Mouse (Mus musculus): Measurements from ENCODE around the gene Msh5. TPM values are rescaled to one million over a fixed set of nuclear protein-coding genes. Genes with fewer than 3 reads are reported as not detected.
"Not testable (repeated sequence)": the region's sequence is repeated elsewhere in the genome, so short reads cannot be mapped to it uniquely, and the experiment has no call there.

Gene Msh5
- polyA plus RNA-seq, 1 experiment from 2014 or later = 1.8 TPM

DNA sequence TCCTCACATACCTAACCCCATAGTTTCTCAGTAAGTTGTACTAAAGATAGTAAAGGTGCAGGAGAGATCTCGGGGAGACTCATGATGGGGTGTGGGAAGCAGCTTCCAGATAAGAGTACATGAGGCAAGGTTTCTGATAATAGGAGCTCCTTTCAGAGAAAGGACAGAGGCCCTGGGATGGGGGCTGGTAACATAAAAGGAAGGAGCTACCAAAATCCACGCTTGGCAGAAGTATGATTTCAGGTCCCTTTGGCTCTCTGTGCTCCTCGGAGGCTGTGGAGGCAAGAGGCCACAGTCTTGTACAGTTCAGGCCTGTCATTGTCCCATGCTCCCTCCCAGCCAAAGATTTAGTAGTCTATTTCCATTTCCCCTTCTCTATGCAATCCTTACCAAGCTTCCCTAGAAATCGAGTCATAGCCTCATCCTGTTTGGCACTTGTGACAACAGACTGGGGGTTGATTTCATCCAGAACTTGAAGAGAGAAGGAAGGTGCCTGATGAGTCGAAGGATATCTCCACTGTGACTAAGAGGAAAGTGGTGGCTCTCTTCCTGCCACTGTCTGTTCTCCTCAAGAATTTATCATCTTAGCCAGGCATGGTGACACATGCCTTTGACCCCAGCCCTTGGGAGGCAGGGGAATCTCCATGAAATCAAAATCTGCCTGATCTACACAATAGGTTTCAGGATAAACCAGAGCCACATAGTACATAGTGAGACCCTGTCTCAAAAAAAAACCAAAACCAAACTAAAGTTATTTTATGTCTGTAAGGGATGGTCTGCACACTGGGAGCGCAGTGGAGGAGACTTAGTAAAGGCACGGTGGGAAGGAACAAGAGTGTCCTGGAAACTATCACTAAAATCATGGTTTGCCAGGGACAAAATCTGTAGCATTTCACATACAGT, 1.4 kb downstream of the Msh5 start:
- ATAC-seq = no peak
- Histone ChIP-seq H3K4me3 (ENCODE audit: low read length) (no peak overlapping the region; the same call in 1 of the 2 replicates), H3K27ac (ENCODE audit: low read depth, low read length) (no peak overlapping the region), H3K9me3 (ENCODE audit: control insufficient read depth, low read length) (no peaks in the 10 kb centered on the region), H3K4me2 (ENCODE audit: low read length) (peak overlapping the region; percentile 96), H3K27me3 (replicated peaks; ENCODE audit: control insufficient read depth, insufficient read depth, low read length) (no peaks in the 10 kb centered on the region), H3K4me1 (ENCODE audit: control insufficient read depth, insufficient read depth, low read depth, low read length) (peaks cover 4% of the 10 kb centered on the region), H3K9ac (ENCODE audit: low read depth, low read length) (no peak overlapping the region), H3K36me3 (ENCODE audit: control insufficient read depth, insufficient read depth, low read length) (no peaks in the 10 kb centered on the region)
- 89% methylated on average over 7 of the region's 7 CpGs for WGBS

DNA sequence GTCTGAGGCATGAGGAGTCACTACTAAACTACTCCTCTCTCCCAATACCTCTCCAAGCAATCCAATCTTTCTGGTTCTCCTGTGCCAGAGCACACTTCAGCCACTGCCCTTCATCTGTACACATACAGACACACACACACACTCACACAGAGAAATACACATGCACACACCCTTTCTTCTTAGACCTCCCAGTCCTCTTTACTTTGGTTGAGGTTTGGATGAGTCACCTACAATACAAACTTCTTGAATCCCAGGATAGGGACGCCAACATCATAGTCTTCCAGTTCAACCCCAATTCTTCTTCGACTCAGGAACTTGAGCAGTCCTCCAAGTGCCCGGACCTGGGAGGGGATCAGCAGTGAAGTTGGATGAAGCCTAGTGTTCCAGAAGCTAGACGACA, 2.8 kb downstream of the Msh5 start:
- Histone ChIP-seq H3K9me3 (ENCODE audit: control insufficient read depth, low read length) (no peaks in the 10 kb centered on the region), H3K4me3 (ENCODE audit: low read length) (no peak overlapping the region), H3K27me3 (replicated peaks; ENCODE audit: control insufficient read depth, insufficient read depth, low read length) (no peaks in the 10 kb centered on the region), H3K4me1 (ENCODE audit: control insufficient read depth, insufficient read depth, low read depth, low read length) (no peaks in the 10 kb centered on the region), H3K9ac (ENCODE audit: low read depth, low read length) (no peak overlapping the region), H3K36me3 (ENCODE audit: control insufficient read depth, insufficient read depth, low read length) (no peaks in the 10 kb centered on the region), H3K4me2 (ENCODE audit: low read length) (no peak overlapping the region), H3K27ac (ENCODE audit: low read depth, low read length) (no peak overlapping the region)
- 92% methylated on average over 4 of the region's 4 CpGs for WGBS
- ATAC-seq = no peak

DNA sequence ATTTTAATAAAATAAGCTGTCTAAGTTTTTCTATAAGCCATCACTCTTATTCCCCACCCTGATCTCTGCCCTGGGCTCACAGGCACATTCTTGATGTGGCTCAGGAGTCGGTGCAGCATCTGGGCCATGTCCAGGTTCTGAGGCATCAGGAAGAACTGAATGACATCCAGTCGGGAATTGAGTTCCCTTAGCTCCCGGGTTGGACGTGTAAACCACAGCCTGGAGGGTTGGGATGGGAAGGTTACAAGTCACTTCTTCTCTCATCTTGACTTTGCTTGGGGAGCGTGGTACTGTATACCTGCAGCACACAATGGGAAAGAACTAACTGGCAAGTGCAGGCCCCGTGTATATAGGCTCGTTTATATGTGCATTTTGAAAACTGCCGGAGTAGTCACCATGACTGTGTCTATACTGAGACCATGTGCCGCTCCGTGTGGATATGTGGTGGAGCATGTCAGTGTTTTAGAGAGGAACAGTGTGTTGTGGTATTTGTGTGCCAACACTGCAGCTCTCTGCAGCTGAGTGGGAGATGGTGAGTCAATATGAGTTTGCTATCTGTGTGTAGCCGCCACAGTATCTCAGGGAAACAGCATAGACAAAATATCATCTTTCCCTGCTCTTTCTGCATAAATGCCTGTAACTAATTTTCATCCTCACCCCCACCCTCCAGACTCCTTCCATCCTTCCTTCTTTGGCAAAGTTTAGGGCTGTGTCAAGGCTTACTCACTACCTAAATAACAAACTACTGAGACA, 7.2 kb downstream of the Msh5 start:
- Histone ChIP-seq H3K9ac (ENCODE audit: low read depth, low read length) (no peak overlapping the region), H3K4me2 (ENCODE audit: low read length) (no peak overlapping the region), H3K27ac (ENCODE audit: low read depth, low read length) (no peak overlapping the region), H3K36me3 (ENCODE audit: control insufficient read depth, insufficient read depth, low read length) (no peaks in the 10 kb centered on the region), H3K9me3 (ENCODE audit: control insufficient read depth, low read length) (no peaks in the 10 kb centered on the region), H3K27me3 (replicated peaks; ENCODE audit: control insufficient read depth, insufficient read depth, low read length) (no peaks in the 10 kb centered on the region), H3K4me3 (ENCODE audit: low read length) (no peak overlapping the region), H3K4me1 (ENCODE audit: control insufficient read depth, insufficient read depth, low read depth, low read length) (no peaks in the 10 kb centered on the region)
- WGBS = 88% methylated on average over 11 of the region's 11 CpGs
- ATAC-seq = no peak

DNA sequence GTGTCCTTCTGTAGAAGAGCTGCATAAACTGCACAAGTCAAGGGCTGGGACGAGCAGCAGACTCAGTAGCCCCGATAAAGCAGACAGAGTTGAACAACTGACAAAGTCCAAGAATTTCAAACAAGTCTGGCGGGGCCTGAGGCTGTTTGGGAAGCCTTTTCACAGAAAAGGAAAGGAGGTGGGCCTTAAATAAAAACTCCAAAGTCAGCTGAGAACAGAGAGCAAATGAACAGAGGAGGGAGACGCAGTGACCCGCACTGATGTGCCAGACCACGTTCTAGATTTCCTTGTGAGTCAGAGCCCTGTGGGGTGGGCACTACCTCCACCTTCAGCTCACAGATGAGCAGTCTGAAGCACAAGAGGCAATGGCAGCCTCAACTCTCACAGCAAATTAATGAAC, 11.6 kb downstream of the Msh5 start:
- no peaks in the 10 kb centered on the region for H3K36me3 ChIP-seq (ENCODE audit: control insufficient read depth, insufficient read depth, low read length)

DNA sequence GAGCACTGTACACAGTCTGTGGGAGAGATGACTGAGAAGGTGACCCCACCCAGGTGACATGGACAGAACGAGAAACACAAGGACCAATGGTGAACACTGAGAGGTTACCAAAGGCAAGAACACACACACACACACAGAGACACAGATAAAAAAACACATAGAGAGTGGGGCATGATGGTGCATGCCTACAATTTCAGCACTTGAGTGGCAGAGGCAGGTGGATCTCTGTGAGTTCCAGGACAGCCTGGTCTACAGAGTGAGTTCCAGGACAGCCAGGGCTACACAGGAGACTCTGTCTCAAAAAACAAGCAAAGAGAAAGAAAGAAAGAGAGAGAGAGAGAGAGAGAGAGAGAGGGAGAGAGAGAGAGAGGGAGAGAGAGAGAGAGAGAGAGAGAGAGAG, 12.8 kb downstream of the Msh5 start:
- not testable (repeated sequence) for H3K4me1 ChIP-seq (ENCODE audit: control insufficient read depth, insufficient read depth, low read depth, low read length); H3K9ac ChIP-seq (ENCODE audit: low read depth, low read length); H3K27ac ChIP-seq (ENCODE audit: low read depth, low read length); H3K4me3 ChIP-seq (ENCODE audit: low read length); H3K4me2 ChIP-seq (ENCODE audit: low read length); ATAC-seq; H3K36me3 ChIP-seq (ENCODE audit: control insufficient read depth, insufficient read depth, low read length); H3K27me3 ChIP-seq (replicated peaks; ENCODE audit: control insufficient read depth, insufficient read depth, low read length); H3K9me3 ChIP-seq (ENCODE audit: control insufficient read depth, low read length)
- WGBS = 89% methylated on average over 1 of the region's 1 CpGs

More for the DNA sequence above, 11.6 kb downstream of the Msh5 start:
- Histone ChIP-seq H3K9me3 (ENCODE audit: control insufficient read depth, low read length) (no peaks in the 10 kb centered on the region), H3K4me3 (ENCODE audit: low read length) (no peak overlapping the region), H3K4me1 (ENCODE audit: control insufficient read depth, insufficient read depth, low read depth, low read length) (peaks cover 2% of the 10 kb centered on the region; the same call in 1 of the 2 replicates), H3K9ac (ENCODE audit: low read depth, low read length) (no peak overlapping the region), H3K27ac (ENCODE audit: low read depth, low read length) (no peak overlapping the region), H3K4me2 (ENCODE audit: low read length) (no peak overlapping the region), H3K27me3 (replicated peaks; ENCODE audit: control insufficient read depth, insufficient read depth, low read length) (no peaks in the 10 kb centered on the region)
- WGBS = 86% methylated on average over 6 of the region's 6 CpGs
- no peak for ATAC-seq

DNA sequence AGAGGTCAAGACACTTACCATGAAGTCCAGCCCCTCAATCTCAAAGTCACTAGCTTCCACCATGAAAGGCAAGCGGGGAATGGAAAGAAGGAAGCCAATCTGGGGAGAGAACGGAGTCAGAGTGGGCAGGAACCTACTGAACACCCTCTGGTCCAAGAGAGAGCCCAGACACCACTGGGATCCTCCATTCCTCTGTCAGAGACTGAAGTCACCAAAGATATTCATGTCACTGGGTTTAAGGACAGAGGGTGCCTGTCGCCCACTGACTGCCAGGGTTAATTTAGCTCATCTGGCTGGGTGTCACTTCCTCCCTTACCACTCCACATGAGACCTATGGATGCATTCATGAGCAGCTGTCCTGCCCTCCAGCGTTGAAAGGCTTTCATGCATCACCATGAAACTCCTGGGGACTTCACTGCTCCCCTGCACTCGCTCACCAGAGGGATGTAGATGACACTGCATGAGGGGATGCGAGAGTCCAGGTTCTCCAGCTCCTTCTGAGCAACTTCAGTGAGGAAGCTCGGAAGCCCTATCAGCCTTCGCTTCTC, 14.1 kb downstream of the Msh5 start:
- H3K4me3 ChIP-seq (ENCODE audit: low read length) = no peak overlapping the region
- no peak overlapping the region for H3K4me2 ChIP-seq (ENCODE audit: low read length)
- no peak for ATAC-seq
- no peak overlapping the region for H3K9ac ChIP-seq (ENCODE audit: low read depth, low read length)
- peaks cover 7% of the 10 kb centered on the region for H3K4me1 ChIP-seq (ENCODE audit: control insufficient read depth, insufficient read depth, low read depth, low read length)
- WGBS = 65% methylated on average over 8 of the region's 8 CpGs
- no peaks in the 10 kb centered on the region for H3K36me3 ChIP-seq (ENCODE audit: control insufficient read depth, insufficient read depth, low read length)
- H3K9me3 ChIP-seq (ENCODE audit: control insufficient read depth, low read length) = no peaks in the 10 kb centered on the region
- no peaks in the 10 kb centered on the region for H3K27me3 ChIP-seq (replicated peaks; ENCODE audit: control insufficient read depth, insufficient read depth, low read length)
- H3K27ac ChIP-seq (ENCODE audit: low read depth, low read length) = no peak overlapping the region

DNA sequence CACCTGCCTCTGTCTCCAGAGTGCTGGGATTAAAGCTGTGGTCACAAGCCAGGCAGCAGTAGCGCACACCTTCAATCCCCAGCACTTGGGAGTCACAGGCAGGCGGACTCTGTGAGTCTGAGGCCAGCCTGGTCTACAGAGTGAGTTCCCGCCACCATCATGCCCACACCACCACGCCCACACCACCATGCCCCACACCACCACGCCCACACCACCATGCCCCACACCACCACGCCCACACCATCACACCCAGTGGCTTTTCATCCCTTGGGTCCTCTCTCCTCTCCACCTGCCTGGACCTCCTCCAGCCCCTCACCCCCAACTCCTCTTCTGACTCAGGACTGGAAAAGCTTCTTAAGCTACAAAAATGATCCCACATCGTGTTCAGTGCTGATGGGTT, 14.7 kb downstream of the Msh5 start:
- Histone ChIP-seq H3K4me2 (ENCODE audit: low read length) (no peak overlapping the region), H3K9me3 (ENCODE audit: control insufficient read depth, low read length) (no peaks in the 10 kb centered on the region), H3K9ac (ENCODE audit: low read depth, low read length) (no peak overlapping the region), H3K4me1 (ENCODE audit: control insufficient read depth, insufficient read depth, low read depth, low read length) (peaks cover 10% of the 10 kb centered on the region), H3K4me3 (ENCODE audit: low read length) (no peak overlapping the region), H3K27me3 (replicated peaks; ENCODE audit: control insufficient read depth, insufficient read depth, low read length) (no peaks in the 10 kb centered on the region), H3K27ac (ENCODE audit: low read depth, low read length) (no peak overlapping the region), H3K36me3 (ENCODE audit: control insufficient read depth, insufficient read depth, low read length) (no peaks in the 10 kb centered on the region)
- 90% methylated on average over 7 of the region's 7 CpGs for WGBS
- ATAC-seq = no peak

DNA sequence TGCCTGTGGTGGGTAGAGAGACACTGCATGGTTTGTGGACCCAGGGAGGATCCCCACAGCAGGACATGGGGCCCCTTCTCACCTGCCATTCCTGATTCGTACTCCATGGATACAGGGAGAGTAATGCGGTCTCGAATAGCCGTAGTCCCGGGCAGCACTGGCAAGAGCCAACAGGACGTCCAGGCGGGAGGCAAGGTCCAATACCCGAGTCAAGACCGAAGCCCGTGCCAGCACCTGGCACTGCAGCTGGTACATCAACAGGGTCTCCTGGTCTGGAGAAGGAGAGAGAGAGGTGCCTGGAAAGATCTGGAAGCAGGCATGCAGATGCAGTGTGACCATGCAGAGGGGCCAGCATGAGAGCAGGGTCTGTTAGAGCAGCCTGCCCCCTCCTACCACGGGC, 15.3 kb downstream of the Msh5 start:
- H3K4me2 ChIP-seq (ENCODE audit: low read length) = no peak overlapping the region
- no peak overlapping the region for H3K27ac ChIP-seq (ENCODE audit: low read depth, low read length)
- no peak for ATAC-seq
- H3K4me1 ChIP-seq (ENCODE audit: control insufficient read depth, insufficient read depth, low read depth, low read length) = peaks cover 10% of the 10 kb centered on the region
- 92% methylated on average over 11 of the region's 11 CpGs for WGBS
- H3K9me3 ChIP-seq (ENCODE audit: control insufficient read depth, low read length) = no peaks in the 10 kb centered on the region
- H3K4me3 ChIP-seq (ENCODE audit: low read length) = no peak overlapping the region
- no peaks in the 10 kb centered on the region for H3K36me3 ChIP-seq (ENCODE audit: control insufficient read depth, insufficient read depth, low read length)
- no peak overlapping the region for H3K9ac ChIP-seq (ENCODE audit: low read depth, low read length)
- H3K27me3 ChIP-seq (replicated peaks; ENCODE audit: control insufficient read depth, insufficient read depth, low read length) = no peaks in the 10 kb centered on the region

All from hindbrain, embryonic 16.5 days (tissue).